Mouse (Mus musculus): ENCODE data around the gene Ipo13.

The Ipo13 gene

DNA sequence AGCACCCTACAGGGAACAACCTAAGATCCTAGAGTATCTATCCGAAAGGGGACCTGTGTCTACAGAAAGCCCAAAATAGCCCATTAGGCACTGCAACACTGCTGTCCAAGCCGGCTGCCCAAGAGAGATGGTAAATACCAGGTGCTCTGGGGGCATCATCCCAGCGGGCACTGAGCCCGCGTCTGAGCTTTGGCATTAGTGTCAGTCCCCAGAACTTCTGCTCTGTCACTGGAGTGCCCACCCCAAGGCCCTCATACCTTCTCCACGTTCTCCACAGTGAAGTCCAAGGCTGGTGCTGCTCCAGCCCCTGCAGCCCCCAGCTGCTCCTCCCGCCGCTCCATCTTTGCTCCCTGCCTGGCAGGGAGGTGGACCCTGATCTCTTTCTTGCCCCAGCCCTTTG, 768 bp downstream of the Ipo13 start:
- DNase-seq (ENCODE audit: low read depth, low spot score) = no peak

DNA sequence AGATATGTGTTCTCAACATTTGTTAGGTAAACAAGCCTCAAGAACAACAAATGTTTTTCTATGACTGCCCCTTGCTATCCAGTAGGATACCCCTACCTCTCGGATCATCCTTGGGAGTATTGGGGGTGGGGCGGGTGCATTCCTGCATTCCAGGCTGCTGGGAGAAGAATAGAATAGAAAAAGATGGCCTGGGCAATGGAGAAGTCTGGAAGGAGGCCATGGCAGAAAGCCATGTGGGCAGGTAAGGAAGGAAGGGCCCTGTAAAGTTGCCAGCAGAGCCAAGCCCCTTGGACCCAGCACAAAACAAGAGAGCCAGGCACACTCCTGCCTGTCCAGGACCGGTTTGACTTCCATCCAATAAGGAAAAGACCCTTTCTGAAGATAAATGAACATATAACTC, 1.4 kb downstream of the Ipo13 start:
- DNase-seq (ENCODE audit: low read depth, low spot score) = peak; percentile 60

DNA sequence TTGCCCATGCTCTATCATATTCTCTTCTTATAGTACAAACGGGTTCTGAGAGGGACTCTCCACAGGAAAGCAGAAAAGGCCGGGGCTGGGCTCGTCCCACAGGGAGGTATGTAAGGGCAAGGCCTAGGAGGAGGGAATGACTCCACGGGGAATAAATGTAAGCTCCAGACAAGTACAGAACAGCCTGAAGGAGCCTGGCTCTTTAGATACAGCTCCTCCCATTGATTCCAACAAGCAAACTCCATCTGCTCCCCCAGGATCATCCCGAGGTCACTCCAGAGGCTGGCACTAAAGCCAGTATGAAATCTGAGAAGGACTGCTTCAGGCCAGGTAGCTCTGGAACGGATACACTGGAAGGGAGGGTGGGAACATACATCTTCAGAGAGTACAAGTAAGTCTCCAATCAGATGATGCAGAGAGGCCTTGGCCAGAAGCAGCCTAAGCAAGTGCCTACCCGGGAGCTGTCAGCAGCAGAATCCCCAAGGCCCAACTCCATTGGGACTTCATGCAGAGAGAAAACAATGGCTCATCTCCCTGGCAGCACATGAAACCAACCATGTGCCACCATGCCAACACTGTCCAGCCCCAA, 2.0 kb downstream of the Ipo13 start:
- no peak for DNase-seq (ENCODE audit: low read depth, low spot score)

DNA sequence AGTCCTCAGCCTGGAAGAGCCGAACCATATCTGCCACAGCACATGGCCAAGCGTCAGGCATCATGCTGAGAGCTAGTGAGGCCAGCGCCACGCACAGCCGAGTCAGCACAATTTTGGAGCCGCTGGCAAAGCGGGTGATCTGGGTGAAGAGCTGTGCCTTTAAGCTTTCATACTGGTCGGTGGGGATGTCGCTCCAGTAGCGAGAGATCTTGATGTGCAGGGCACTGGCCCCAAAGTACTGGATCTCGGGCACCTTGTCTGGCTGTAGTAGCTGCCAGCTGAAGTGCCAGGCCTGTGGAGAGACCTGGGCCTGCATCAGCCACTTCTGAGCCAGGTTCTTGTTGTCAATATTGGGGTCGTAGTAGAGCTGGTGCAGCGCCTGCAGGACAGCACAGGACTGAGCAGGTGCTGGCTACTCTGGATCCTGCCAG, 2.7 kb downstream of the Ipo13 start:
- DNase-seq (ENCODE audit: low read depth, low spot score) = no peak

DNA sequence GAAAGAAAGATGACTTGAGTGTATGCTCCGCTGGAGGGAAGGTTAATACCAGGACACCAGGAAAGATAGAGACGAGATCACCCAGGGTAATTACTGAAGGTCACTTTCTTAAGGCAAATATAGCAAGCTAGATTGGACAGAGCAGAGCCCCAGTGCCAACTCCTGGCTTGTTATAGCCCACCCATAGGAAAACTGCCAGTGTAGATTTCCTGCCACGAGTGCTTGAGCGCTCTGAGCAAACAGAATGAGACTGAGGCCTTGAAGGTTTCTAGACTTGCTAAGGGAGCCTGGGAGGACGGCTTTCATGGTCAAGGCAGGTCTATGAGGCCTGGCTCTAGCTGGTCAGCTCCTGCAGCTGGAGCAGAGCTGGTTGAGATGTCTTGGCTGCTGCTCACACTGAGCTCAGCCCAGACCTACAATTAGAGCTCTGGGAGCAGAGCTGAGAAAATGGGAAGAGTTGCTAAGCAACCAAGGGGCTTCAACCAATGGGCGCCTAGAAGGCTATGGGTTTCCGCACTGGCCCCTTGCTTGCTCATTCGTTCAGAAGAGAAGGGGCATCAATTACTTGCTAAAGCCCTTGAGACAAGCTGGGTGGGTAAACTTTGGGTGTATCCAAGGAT, 5.9 kb downstream of the Ipo13 start:
- DNase-seq (ENCODE audit: low read depth, low spot score) = no peak

DNA sequence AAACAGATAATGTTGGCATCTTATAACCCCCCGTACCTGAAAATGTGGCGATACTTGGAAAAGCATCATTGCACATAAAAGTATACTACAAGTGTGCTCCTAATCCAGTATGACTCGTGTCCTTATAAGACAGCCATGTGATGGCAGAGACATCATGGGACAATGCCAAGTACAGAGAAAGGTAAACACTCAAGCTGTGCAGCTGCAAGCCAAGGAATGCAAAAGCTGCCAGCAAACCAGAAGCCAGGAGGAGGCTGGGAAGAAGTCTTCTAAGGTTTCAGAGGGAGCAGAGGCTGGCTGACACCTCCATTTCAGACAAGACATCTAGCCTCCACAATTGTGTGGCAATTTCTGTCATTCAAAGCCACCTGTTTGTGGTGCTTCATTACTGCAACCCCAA, 8.6 kb downstream of the Ipo13 start:
- DNase-seq (ENCODE audit: low read depth, low spot score) = no peak

DNA sequence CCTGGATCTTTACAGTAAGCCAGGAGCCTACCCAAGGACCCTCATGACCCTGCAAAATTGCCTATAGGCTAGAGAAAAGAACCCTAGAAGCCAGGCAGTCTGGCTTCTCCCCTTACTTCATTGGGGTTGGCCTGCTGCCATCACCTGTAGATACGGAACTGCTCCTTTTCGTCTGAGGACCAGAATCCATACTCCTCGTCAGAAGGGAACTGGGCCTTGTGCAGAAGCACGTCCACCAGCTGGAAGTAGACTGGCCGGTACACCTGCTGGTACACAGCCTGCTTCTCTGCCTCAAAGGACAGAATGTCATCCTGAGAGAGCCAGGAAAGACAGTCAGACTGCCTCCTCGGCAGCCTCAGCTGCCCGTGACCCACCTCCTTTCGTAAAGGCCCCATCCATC, 10.0 kb downstream of the Ipo13 start:
- DNase-seq (ENCODE audit: low read depth, low spot score) = no peak

DNA sequence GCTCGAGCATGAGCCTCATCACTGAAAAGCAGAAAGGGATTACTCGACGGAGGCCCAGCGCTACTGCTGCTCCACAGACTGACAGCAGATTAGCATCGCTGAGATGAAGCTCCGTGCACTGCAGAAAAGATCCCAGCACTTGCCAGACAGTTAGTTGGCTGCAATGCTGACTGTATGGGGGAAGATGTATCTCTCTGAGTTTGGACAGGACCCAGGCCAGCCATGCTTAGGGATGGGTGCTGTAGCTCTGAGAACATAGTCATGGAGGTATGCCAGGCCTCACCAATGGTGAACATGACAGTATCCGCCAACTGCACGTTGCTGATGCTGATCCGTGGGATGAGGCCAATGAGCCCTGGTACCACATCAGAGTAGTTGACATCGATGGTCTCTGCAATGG, 10.7 kb downstream of the Ipo13 start:
- no peak for DNase-seq (ENCODE audit: low read depth, low spot score)

DNA sequence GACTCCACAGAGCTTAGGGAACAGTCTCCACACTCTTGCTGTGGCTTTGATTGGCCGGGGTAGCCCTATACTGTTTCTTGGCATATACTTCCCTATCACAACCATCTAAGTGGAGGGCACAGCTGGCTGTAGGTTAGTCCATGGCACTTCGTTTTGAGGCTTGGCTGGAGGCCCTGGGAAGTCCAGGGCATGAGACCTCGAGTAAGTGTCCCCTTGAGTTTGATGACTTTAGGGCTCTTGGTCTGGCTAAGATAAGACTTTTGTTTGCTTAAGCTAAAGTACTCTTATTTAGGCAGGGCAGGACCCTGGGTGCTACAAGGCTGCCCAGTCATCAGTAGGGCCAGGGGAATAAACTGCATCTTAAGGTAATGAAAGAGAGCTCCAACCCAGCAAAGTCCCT, 16.7 kb downstream of the Ipo13 start:
- DNase-seq (ENCODE audit: low read depth, low spot score) = no peak

DNA sequence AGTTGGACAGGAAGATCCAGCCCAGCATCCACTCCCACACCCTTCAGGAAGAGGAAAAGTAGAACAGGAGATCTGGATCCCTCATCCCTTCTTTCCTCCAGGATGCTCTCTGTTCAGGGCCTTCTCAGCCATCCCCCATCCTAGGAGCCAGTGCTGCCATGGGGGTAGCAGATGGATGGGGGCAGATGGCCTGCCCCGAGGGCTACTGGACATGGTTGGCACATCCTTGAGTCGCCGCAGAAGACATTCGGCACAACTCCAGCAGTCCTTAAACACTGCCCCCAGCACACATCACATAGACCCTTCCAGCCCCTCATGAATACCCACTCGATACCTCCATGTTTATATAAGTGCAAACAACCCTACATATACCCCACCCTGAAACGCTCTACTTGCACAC, 18.8 kb downstream of the Ipo13 start:
- DNase-seq (ENCODE audit: low read depth, low spot score) = no peak

DNA sequence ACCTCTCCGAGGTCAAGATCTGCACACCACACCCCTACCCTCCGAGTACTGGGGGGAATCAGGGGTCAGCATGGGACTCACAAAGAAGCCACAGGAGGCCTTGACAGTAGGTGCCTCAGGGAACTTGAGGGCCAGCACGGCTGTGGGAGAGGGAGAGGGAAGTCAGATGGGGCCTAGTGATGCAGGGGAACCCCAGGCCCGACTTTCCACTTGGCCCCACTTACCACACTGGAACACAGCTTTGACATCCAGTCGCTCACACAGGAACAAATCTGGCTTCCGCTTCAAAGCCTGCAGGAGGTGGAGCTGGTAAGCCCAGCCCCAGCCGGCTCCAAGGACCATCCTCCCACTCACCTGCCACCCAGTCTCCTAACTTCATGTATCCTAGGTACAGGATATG, 19.5 kb downstream of the Ipo13 start:
- no peak for DNase-seq (ENCODE audit: low read depth, low spot score)

DNA sequence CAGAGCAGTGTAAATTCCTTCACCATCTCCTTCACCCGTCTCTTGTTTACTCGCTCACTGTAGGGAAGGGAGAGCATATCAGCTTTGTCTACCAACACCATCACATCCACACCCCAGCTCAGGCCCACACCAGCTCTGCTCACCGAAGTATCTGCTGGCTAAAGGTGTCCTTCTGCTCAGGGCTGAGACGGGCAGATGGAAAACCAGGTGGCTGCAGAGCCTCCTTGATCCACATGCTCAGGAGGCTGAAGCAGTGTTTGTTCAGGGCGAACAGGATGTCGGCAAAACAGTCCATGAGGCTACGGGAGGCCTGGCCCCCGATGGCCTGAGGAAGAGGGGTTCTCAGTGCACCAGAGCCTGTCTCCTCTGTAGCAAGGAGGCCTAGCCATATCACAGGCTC, 20.2 kb downstream of the Ipo13 start:
- no peak for DNase-seq (ENCODE audit: low read depth, low spot score)

DNA sequence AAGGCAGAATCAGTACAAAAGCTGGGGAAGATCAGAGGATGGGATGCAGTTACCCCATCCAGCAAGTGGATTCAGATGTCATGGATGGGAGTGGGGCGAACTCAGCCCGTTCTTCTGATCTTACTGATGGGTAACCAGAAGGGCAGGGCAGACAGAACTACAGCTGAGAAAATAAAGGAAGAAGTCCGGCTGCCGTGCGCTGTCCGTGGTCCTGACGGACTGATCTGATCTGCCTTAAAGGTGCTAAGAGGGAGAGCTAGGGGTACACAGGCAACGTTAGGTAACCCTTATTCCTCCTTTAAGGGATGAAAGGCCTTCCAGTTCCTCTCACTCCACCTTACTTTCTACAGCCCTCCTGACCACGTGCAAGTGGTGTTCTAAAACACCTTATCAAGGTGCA, 21.4 kb downstream of the Ipo13 start:
- peak; percentile 66 for DNase-seq (ENCODE audit: low read depth, low spot score)

DNA sequence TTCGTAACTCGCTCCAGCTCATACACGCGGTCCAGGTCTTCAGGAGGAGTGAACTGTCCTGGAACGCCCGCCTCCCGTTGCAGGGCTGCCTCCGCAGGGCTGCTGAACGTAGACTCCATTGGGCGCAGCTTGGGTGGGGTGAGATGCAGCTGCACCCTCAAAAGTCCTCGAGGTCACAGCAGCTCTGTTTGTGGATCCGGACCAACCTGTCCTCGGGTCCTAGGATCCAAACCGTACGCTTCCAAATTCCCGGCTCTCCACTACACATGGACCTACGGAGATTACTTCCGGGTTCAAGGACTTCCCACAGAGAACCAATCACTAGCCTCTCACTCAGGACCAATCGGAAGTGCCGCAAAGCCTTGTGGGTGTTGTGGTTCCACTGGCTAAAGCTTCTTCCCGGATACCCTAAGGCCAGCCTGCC, 23.0 kb downstream of the Ipo13 start, which contains the start of gene Dph2:
Gene Dph2 (minus strand): TSS at position 295 of the 424 bp plus-strand sequence.
- peak; percentile 97 for DNase-seq (ENCODE audit: low read depth, low spot score)

DNA sequence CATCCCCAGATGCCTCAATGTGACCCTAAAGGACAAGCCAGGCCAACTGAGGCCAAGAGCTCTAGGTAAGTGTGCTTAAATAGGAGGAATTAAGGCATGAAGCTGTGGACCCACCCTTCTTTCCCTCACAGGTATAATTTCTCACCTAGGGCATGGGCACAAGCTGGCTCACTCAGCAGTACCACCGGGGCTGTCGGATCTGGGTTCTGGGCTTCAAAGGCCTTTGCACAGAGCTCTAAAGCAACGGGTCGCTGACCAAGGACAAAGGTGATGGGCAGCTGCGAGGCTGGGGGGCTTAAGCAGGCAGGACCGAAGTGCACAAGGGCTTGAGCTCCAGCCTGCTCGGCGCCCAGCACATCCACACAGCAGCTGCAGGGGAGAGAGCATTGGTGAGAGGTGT, 24.0 kb downstream of the Ipo13 start:
- DNase-seq (ENCODE audit: low read depth, low spot score) = no peak

DNA sequence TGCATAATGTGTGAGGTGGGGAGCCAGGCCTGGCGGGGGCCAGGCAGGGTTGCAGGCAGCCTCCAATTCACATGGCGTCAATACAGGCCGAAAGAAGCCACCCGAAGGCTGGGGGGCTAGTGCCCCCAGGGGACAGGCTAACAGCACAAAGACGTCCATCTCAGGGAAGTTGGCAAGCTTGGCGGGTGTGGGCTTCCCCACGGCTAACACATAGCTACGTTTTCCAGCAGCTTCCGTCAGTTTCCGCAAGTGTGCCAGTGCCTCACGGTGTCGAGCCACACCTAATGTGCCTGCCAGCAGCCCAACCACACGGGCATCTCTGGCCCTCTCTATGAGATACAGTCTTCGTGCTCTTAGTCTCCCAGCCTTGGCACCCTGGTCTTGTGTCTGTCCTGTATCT, 24.8 kb downstream of the Ipo13 start:
- DNase-seq (ENCODE audit: low read depth, low spot score) = no peak

DNA sequence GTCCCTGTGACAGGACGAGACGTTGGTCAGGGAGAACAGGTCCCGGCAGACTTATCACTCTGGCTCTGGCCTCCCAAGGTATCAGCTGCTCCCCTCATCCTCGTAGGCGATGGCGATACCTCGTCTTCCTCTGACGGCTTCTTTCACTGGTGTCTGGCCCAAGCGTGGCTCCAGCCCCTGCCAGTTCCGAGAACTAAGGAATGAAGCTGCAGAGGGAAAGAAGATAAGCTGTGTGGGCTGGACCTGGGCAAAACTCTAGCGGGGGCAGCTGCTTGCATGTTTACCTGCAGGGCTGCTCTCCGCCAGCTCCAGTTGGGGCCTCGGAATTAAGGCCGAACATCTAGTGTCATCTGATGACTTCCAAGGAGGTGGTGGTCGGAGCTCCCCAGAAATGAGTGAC, 25.3 kb downstream of the Ipo13 start:
- DNase-seq (ENCODE audit: low read depth, low spot score) = no peak

DNA sequence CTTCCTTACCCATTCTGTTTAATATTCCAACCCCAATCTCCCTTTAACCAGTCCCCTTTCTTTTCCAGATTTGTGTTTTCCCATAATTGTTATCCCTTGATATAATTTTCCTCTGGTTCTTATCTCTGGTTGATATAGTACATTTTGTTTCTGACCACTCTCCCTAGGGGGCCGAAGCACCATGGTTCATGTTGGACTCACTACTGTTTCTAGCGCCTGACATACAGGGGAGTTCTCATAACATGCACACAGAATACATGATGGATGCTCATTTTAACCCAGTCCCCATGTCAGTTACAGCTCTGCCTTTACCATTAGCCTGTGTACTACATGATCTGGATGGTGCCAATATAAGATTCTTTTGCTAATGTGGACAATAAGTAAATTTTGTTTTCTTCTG, 26.9 kb downstream of the Ipo13 start:
- DNase-seq (ENCODE audit: low read depth, low spot score) = no peak

DNA sequence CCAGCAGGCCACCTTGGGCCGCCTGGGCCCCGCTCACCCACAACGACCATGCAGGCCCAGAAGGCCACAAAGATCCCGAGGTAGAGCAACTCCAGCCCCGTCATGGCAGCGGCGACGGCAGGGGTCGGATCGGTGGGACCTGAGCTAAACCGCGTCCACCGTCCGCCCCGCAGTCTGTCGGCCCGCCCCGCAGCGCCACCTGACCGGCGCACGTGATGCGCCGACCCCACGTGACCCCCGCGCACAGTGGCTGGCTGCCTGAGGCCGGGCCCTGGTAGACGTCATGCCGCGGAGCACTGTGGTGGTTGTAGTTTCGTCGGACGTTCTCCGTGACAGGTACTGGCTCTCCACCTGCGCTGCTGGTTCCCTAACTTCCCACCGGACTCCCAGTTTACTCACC, 27.7 kb downstream of the Ipo13 start, which contains the start of gene Atp6v0b:
Gene Atp6v0b (minus strand): TSS at position 201 of the 400 bp plus-strand sequence.
- peak; percentile 91 for DNase-seq (ENCODE audit: low read depth, low spot score)

DNA sequence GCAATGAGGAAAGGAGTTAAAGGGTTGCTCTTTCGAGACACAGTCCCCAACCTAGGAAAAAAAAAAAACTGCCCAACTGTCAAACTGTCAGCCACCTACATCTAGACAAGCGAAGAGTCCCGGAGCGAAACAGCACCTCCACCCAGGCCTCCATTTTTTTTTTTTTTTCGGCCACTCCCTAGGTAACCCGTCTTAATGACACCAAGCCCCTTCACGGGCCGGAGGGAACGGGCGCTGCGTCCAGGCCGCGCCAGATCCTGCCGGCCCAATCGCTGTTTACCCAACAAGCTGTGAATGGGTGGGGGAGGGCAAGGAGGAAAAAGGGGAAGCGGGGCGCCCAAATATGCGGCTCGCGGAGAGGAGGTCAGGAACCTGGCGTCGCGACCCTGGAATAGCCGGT, 28.2 kb downstream of the Ipo13 start:
- peak; percentile 54 for DNase-seq (ENCODE audit: low read depth, low spot score)

DNA sequence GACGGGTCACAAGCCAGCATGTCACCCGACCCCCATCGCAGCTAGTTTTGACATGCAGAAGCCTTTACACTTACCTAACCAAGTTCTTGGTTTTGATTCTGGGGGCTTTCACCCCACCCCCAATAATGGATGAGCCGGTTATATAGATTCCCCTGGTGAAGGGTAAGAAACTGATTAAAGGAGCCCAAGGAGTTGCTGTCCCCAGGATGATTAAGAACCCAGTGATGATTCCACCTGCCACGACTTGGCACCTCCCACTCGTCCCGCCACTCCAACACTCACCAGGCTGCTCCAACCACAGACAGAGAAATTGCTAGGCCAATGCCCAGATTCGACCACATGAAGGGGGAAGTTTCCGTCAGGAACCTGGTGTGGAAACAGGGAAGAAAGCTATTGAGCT, 28.8 kb downstream of the Ipo13 start:
- no peak for DNase-seq (ENCODE audit: low read depth, low spot score)

DNA sequence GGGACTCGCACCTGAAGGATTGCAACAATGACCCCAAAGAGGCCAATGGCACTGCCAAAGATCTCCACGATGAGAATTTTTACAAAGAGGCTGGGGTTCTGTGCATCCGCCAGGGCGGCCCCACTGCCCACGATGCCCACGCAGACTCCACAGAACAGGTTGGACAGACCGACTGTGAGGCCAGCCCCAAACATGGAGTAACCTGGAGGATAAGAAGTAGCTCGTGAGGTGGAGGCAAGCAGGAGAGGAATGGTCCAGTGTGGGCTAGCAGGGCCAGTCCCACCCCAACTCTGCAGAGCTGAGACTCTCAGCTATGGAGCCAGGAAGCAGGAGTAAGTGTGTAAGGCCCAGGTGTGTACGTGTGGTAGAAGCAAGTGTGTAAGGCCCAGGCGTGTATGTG, 29.7 kb downstream of the Ipo13 start:
- no peak for DNase-seq (ENCODE audit: low read depth, low spot score)

DNA sequence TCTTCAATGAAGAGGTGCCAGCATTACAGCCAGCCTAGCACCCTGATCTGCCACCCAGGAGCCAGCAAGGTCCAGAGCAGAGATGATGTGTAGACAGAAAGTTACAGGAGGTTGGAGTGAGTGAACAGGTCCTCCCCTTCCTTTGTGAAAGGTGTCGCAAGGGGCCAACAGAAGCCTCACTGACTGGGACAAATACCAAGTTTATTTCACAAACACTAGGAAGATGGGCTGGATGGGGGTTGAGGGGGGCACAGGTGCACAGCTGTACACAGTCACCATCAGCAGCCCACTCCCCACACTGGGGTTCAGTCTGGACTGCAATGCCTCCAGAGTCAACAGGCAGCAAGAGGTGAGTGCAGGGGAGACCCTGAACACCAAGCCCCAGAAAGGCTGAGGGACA, 30.7 kb downstream of the Ipo13 start:
- no peak for DNase-seq (ENCODE audit: low read depth, low spot score)

Measured in R1 (cell line).